Mouse (Mus musculus) stomach, postnatal 0 days (tissue): ENCODE measurements at regions not wholly inside any gene's neighbourhood (a gene's known extent, or its start where the extent isn't known, plus 50 kb on each side); places are given as distances from the start of the nearest gene placed in this dataset. TPM values are rescaled to one million over a fixed set of nuclear protein-coding genes. Genes with fewer than 3 reads are reported as not detected.
"Not testable (repeated sequence)": the region's sequence is repeated elsewhere in the genome, so short reads cannot be mapped to it uniquely, and the experiment has no call there.

Source experiments
- ATAC-seq: fragments of 200-750 bp; cut with Nextera tagmentation; 2 replicates; pipeline ENCODE4 v1.8.0; 2017; ENCODE audit not compliant: low FRiP score, low TSS enrichment
- DNase-seq: peaks from one replicate; pipeline ENCODE4 v3.0.0-alpha.2; 2016; ENCODE audit warnings: low spot score
- H3K27ac ChIP-seq: fragments of 300-500 bp; sonication (generic); replicated peaks from 2 replicates; pipeline ENCODE4 v1.5.1; 2014; ENCODE audit warnings: mild to moderate bottlenecking, control low read depth
- H3K27me3 ChIP-seq: fragments of 300-500 bp; sonication (generic); 2 replicates; pipeline ENCODE4 v1.6.1; 2014; ENCODE audit warnings: low read length; ENCODE audit not compliant: control insufficient read depth, insufficient read depth
- H3K36me3 ChIP-seq: fragments of 300-500 bp; sonication (generic); 2 replicates; pipeline ENCODE4 v1.6.1; 2014; ENCODE audit warnings: low read length, mixed read lengths; ENCODE audit not compliant: control insufficient read depth, insufficient read depth
- H3K4me1 ChIP-seq: fragments of 300-500 bp; sonication (generic); replicated peaks from 2 replicates; pipeline ENCODE4 v1.6.1; 2014; ENCODE audit warnings: antibody characterized with exemption; ENCODE audit not compliant: control insufficient read depth, insufficient read depth
- H3K4me2 ChIP-seq: fragments of 300-500 bp; sonication (generic); replicated peaks from 2 replicates; pipeline ENCODE4 v1.6.1; 2014; ENCODE audit warnings: low read depth, mild to moderate bottlenecking, control low read depth, moderate library complexity
- H3K4me3 ChIP-seq: fragments of 300-500 bp; sonication (generic); 2 replicates; pipeline ENCODE4 v1.5.1; 2014; ENCODE audit warnings: low read depth, low read length, control low read depth
- H3K9ac ChIP-seq: fragments of 300-500 bp; sonication (generic); 2 replicates; pipeline ENCODE4 v1.6.1; 2014; ENCODE audit warnings: mild to moderate bottlenecking, low read length, control low read depth, mixed read lengths
- H3K9me3 ChIP-seq: fragments of 300-500 bp; sonication (generic); 2 replicates; pipeline ENCODE4 v1.6.1; 2016; ENCODE audit warnings: low read length; ENCODE audit not compliant: control insufficient read depth
- CTCF ChIP-seq: IDR thresholded peaks from 2 replicates; pipeline ENCODE4 v1.5.1; 2016; ENCODE audit warnings: antibody characterized with exemption, low read depth, mild to moderate bottlenecking, moderate library complexity
- EP300 ChIP-seq: optimal IDR thresholded peaks from 2 replicates; pipeline ENCODE3; 2016; ENCODE audit warnings: antibody characterized with exemption
- WGBS: fragments of 180-500 bp; shearing (Covaris S2); extraction: QIAGEN DNeasy Blood & Tissue Kit; methylation state at CpG from one replicate; pipeline ENCODE4 v1.1.7; 2014; 5-methylcytosine and 5-hydroxymethylcytosine counted together
- microRNA-seq: library from miRNA; unstranded; fragments of <30 nt; microRNA quantifications from one replicate; pipeline ENCODE4, GENCODE M21; 2016

GRCm38 (mm10) chr16:65451885-65452284 lies 68.4 kb upstream of the Pou1f1 start:
- no peaks in the 10 kb centered on the region for H3K36me3 ChIP-seq
- H3K27me3 ChIP-seq, result no peaks in the 10 kb centered on the region
- H3K4me3 ChIP-seq, result no peak overlapping the region
- no peak overlapping the region for H3K9ac ChIP-seq
- ATAC-seq (no peak), DNase-seq (no peak)
- no peak for TF ChIP-seq CTCF
- no peak for TF ChIP-seq EP300
- WGBS, result 68% methylated on average over 3 of the region's 3 CpGs
- no peak overlapping the region for H3K4me2 ChIP-seq
- H3K9me3 ChIP-seq, result no peaks in the 10 kb centered on the region
- H3K27ac ChIP-seq, result no peak overlapping the region
- H3K4me1 ChIP-seq, result no peaks in the 10 kb centered on the region

GRCm38 (mm10) chr16:65456948-65457347 lies 63.4 kb upstream of the Pou1f1 start:
- not testable (repeated sequence) for H3K27ac ChIP-seq, H3K36me3 ChIP-seq, H3K9me3 ChIP-seq, H3K4me1 ChIP-seq, H3K4me3 ChIP-seq, ATAC-seq, H3K4me2 ChIP-seq, H3K9ac ChIP-seq, DNase-seq, H3K27me3 ChIP-seq
- 73% methylated on average over 1 of the region's 3 CpGs for WGBS

- 87% methylated on average over 3 of the region's 3 CpGs for WGBS
- ATAC-seq, result no peak
- TF ChIP-seq CTCF (no peak), EP300 (no peak)
Measured at GRCm38 (mm10) chr16:65458234-65458633, 62.1 kb upstream of the Pou1f1 start.

GRCm38 (mm10) chr16:65469681-65470080 lies 50.6 kb upstream of the Pou1f1 start:
- H3K36me3 ChIP-seq, result no peaks in the 10 kb centered on the region
- no peak overlapping the region for H3K4me3 ChIP-seq
- 58% methylated on average over 4 of the region's 4 CpGs for WGBS
- H3K9ac ChIP-seq, result no peak overlapping the region
- DNase-seq (no peak), ATAC-seq (no peak)
- no peaks in the 10 kb centered on the region for H3K4me1 ChIP-seq
- no peak overlapping the region for H3K4me2 ChIP-seq
- H3K9me3 ChIP-seq, result no peaks in the 10 kb centered on the region
- no peak for TF ChIP-seq CTCF
- no peak for TF ChIP-seq EP300
- H3K27ac ChIP-seq, result no peak overlapping the region
- H3K27me3 ChIP-seq, result no peaks in the 10 kb centered on the region

More at GRCm38 (mm10) chr16:65458234-65458633, 62.1 kb upstream of the Pou1f1 start:
- Histone ChIP-seq H3K27ac (no peak overlapping the region), H3K4me3 (no peak overlapping the region), H3K4me2 (no peak overlapping the region), H3K36me3 (no peaks in the 10 kb centered on the region), H3K4me1 (no peaks in the 10 kb centered on the region), H3K27me3 (no peaks in the 10 kb centered on the region), H3K9me3 (no peaks in the 10 kb centered on the region), H3K9ac (no peak overlapping the region)
- DNase-seq, result no peak

Small RNAs in the stretch of these regions (microRNA-seq; reads per million reads assigned to microRNA genes)
- not detected for gene Gm23659
